Mouse (Mus musculus): ENCODE measurements at regions not wholly inside any gene's neighbourhood (a gene's known extent, or its start where the extent isn't known, plus 50 kb on each side); places are given as distances from the start of the nearest gene placed in this dataset.

DNA sequence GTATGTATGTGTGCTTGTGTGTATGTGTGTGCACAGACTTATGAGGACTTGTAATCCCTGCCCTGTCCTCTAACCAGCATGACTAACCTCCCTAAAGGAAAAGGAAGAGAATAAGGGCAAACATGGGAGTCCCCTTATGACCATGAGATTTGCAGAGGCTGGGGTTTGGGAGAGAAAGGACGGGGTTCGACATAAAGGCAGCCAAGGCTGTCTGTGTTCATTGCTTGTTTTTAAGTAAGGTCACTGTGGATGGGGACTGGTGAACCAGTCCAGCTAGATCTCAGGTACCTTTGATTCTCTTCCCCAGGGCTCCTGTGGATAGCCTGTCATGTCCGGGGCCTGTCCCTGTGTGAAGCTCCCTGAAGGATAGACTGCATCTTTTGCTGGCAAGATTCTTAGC lies 55.6 kb downstream of the Irf2bp2 start:
- no peak for DNase-seq (ENCODE audit: extremely low read depth, insufficient read length, low spot score)

DNA sequence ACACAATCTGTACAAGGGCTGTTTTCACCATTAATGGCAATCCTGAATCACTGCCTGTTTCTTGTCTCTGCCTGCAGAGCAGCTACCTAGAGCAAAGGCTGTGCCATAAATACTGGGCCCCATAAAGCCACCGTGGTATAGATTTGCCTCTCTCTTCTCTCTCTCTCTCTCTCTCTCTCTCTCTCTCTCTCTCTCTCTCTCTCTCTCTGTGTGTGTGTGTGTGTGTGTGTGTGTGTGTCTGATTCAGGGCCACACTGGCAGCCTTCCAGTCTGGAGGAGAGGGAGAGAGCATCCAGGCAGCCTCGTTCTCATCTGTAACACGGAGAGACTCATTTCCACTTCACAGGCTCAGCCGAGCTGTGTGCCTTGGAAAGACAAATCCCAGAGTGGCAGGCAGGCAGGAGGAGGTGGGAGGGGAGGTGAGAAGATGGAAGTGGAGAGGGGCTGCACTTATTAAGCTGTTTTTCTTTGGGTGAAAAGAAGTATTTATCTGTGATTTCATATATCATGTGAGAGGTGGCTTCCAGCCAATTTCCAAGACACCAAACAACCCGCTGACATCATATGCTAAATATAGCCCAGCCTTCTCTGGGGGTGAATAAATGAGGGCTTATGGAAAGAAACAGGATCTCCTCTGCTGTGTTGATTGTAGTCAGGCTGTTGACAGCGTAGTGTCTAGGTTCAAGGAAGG lies 56.7 kb downstream of the Irf2bp2 start:
- peak; percentile 73 for DNase-seq (ENCODE audit: extremely low read depth, insufficient read length, low spot score)

DNA sequence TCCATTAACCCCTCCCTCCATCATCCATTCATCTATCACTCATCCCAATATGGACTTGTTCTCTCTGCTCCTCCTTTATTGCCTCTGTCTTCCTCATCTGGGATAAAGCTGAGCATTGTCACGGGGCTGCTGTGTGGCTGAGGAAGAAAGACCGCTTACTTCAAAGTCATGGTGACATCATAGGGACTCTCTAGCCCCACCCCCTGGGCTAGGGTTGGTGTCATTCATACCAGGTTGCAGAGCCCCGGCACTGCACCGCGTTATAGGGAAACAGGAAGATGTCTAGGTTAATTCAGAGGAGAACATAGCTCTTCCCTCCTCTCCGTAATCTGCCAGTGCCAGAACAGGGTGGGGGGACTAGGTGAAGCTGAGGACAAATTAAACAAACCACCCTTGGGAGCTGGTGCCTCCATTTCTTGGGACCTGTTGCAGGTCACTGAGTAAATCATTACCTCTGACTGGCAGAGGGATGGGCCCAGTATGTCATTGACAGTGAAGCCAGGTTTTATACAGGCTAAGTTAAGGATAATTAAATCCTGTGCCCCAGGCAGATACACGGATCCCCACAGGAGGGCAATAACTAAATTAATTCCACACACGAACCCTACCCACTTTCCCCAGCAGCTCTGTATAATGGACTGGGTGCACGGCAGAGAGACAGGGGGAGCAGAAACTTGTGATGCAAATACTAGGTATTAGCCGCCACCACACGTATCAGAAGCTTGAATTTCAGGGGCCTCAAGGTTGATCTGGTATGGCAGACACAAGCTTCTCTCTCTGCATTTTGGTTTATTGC lies 57.5 kb downstream of the Irf2bp2 start:
- DNase-seq (ENCODE audit: extremely low read depth, insufficient read length, low spot score), result no peak

DNA sequence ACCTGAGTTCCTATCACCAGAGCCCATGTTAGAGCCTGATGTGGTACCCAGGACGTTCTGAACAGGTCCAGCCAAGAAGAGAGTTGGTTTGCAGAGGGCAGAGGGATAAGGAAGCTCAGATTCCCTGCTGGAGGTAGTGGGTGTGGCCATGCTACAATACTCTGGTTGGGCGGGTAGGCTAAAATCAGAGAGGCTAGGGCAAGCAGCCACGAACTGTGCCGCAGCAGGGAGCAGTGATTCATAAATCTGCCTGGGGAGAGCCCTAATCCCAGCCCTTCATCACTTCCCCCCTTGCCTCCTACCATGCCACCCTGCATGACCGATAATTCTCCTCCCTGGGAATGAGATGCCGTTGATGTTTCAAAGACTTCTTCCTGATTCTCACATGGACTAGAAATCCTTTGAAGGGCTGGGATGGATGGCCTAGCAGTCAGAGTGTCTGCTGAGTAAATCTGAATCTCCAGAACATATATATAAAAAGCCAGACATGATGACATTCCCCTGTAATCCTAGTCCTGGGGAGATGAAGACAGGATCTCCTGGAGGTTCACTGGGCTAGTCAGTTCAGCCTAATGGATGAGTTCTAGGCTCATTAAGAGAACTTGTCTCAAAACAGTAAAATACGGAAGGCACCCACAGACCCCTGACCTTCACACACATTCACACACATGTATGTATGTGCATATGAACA lies 57.6 kb upstream of the Tarbp1 start:
- DNase-seq (ENCODE audit: extremely low read depth, insufficient read length, low spot score), result peak; percentile 64

DNA sequence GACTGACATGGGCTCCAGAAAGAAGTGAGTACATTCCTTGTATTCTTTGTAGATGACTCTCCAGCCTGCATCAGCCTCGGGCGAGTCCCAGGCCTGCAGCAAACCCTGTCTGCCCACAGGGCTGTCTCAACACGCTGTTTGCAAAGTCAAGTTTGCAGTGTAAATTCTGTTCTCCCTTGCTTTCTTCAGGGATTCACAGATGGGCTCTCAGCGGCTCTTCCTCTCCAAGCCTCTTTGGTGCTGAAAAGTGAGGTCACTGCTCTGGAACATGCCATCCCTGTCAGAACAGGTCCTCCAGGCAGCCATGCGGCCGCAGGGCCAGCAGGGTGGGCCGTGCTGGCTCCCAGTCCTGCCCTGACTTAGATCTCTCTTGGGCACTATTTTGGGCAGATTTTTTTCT lies 56.6 kb upstream of the Tarbp1 start:
- peak; percentile 33 for DNase-seq (ENCODE audit: extremely low read depth, insufficient read length, low spot score)

DNA sequence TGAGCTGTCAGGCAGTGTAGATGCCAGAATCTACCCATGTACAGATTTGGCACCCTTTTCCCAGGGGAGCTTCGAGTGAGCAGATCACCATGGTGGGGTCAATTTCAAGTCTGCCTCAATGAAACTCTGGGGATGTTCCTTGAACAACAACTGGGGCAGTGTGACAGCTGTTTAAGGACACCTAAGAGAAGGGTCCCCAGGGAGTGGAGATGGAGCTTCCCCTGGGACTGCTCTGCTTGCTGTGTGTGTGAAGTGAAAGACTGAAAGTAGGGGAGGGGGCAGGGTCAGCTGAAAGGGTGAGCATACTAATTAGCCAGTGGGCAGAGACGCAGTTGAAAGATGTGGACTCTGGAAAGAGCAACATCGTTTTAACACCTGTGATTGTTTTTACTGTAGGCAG lies 54.5 kb upstream of the Tarbp1 start:
- no peak for DNase-seq (ENCODE audit: extremely low read depth, insufficient read length, low spot score)

DNA sequence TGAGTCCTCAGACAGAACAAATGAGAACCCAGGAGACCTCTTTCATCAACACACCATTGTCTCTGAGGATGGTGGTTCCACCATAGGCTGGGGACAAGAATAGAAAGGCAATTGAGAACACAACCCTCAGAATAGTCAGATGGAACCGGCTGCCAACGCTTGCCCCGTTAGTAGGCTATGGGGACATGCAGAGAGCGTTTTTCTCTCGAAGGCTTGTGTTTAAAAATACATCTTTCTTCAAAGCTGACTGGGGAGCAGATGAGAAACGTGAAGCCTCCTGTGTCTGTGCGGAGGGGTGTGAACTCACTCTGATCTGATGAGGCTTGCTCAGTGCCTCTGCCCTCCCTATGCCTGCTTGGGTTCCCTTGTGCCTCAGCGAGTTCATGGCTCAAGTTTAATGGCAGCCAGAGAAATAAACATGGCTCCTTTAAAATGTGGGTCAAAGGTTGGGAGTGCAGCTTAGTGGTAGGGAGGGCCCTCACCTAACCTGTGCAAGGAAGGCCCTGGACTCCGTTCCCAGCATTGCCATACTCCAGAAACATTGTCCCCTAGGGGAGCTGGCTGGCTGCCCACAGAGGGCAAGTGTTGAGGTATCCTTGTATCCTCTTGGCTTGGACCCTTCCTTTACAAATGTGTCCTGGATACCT lies 53.7 kb upstream of the Tarbp1 start:
- no peak for DNase-seq (ENCODE audit: extremely low read depth, insufficient read length, low spot score)

DNA sequence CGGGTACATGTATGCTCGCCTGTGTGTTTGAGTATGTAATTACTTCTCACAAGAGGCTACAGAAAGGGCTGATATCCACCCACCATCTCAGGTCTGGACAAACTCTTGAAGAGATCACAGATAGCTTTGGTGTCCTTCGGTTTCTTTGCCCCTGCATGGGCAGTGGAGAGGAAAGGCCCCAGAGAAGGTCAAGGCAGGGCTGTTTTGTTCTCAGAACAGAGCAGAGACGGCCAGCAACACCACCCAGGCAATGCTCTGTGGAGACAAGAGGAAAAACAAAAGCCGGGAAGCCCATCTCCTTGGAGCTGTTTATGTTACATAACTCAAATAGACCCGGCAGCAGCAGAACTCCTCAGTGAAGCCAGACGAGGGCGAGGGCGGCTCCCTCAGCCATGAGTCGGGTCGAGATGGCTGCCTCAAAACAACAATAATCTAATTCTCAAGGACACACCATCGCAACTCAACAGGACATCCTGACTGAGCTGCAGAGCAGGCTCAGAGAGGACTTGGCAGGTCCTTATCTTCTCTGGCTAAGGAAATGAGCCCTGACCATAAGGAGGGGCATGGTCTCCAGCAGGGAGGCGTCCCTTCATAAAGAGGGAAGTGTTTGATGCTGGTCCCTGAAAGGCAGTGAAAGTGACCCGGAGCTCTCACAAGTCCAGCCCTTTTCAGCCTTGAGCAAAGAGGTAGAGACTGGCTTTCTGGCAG lies 52.2 kb upstream of the Tarbp1 start:
- peak; percentile 42 for DNase-seq (ENCODE audit: extremely low read depth, insufficient read length, low spot score)

DNA sequence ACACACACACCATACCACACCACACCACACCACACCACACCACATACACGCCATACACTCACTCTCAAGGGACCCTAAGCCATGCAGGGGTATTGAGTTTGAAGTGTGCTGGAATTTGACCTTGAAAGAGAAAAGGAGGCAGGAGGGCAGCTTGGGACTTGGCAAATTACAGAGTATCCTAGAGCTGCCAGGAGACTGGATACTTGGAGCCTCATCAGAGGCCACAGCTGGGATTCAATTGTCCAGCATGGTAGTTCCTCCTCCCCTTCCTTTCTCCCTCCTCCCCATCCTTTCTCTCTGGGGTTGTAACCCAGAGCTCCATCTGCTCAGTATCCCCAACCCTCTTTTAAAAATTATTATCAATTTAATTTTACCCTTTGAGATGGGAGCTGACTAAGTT lies 50.7 kb upstream of the Tarbp1 start:
- no peak for DNase-seq (ENCODE audit: extremely low read depth, insufficient read length, low spot score)

Measured in 3134 (cell line).